Mouse (Mus musculus) thymus, postnatal 14 days (tissue): ENCODE measurements around the gene Cog5.
A peak's percentile ranks its signal among the peaks of the same experiment; 100 is the strongest.

ENCODE experiments used
- DNase-seq: peaks from one replicate; pipeline ENCODE4 v3.0.0; 2021

Gene Cog5

GRCm38 (mm10) chr12:31825821-31826220, 171.2 kb downstream of the Cog5 start:
- DNase-seq, result peak; percentile 6

- no peak for DNase-seq
These were observed 171.8 kb downstream of the Cog5 start for GRCm38 (mm10) chr12:31826476-31826875.

- no peak for DNase-seq
These were observed 180.8 kb downstream of the Cog5 start for GRCm38 (mm10) chr12:31835480-31835879.

- no peak for DNase-seq
These were observed 181.5 kb downstream of the Cog5 start for GRCm38 (mm10) chr12:31836211-31836610.

- DNase-seq, result no peak
These were observed 183.9 kb downstream of the Cog5 start for GRCm38 (mm10) chr12:31838521-31838920.

GRCm38 (mm10) chr12:31839249-31839648, 184.6 kb downstream of the Cog5 start:
- no peak for DNase-seq

- no peak for DNase-seq
These were observed 191.4 kb downstream of the Cog5 start for GRCm38 (mm10) chr12:31846077-31846476.

GRCm38 (mm10) chr12:31848630-31849415, 194.2 kb downstream of the Cog5 start:
- DNase-seq, result no peak

GRCm38 (mm10) chr12:31849601-31850000, 194.9 kb downstream of the Cog5 start:
- no peak for DNase-seq

GRCm38 (mm10) chr12:31854039-31854438, 199.4 kb downstream of the Cog5 start:
- DNase-seq, result no peak

GRCm38 (mm10) chr12:31854817-31855216, 200.1 kb downstream of the Cog5 start:
- DNase-seq, result no peak

GRCm38 (mm10) chr12:31857784-31858183, 203.1 kb downstream of the Cog5 start:
- DNase-seq, result no peak

- DNase-seq, result no peak
These were observed 208.2 kb downstream of the Cog5 start for GRCm38 (mm10) chr12:31862668-31863538.

- no peak for DNase-seq
These were observed 222.1 kb downstream of the Cog5 start for GRCm38 (mm10) chr12:31876775-31877174.

- no peak for DNase-seq
These were observed 228.1 kb downstream of the Cog5 start for GRCm38 (mm10) chr12:31882736-31883135.

- DNase-seq, result no peak
These were observed 229.7 kb downstream of the Cog5 start for GRCm38 (mm10) chr12:31884365-31884764.

GRCm38 (mm10) chr12:31885084-31885483, 230.4 kb downstream of the Cog5 start:
- DNase-seq, result no peak

GRCm38 (mm10) chr12:31885844-31886606, 231.4 kb downstream of the Cog5 start:
- no peak for DNase-seq

GRCm38 (mm10) chr12:31890685-31891084, 236.0 kb downstream of the Cog5 start:
- no peak for DNase-seq

- DNase-seq, result no peak
These were observed 237.4 kb downstream of the Cog5 start for GRCm38 (mm10) chr12:31892079-31892478.

- no peak for DNase-seq
These were observed 238.1 kb downstream of the Cog5 start for GRCm38 (mm10) chr12:31892771-31893170.

GRCm38 (mm10) chr12:31895095-31895734, 240.5 kb downstream of the Cog5 start:
- DNase-seq, result no peak

GRCm38 (mm10) chr12:31895888-31896287, 241.2 kb downstream of the Cog5 start:
- no peak for DNase-seq
